Mouse (Mus musculus) liver (tissue): ENCODE measurements at regions not wholly inside any gene's neighbourhood (a gene's known extent, or its start where the extent isn't known, plus 50 kb on each side); places are given as distances from the start of the nearest gene placed in this dataset.
"Not testable (repeated sequence)": the region's sequence is repeated elsewhere in the genome, so short reads cannot be mapped to it uniquely, and the experiment has no call there.

Source experiments
- DNase-seq: peaks from one replicate; pipeline ENCODE4 v3.0.0-alpha.2; 2020; ENCODE audit warnings: mixed read lengths

DNA sequence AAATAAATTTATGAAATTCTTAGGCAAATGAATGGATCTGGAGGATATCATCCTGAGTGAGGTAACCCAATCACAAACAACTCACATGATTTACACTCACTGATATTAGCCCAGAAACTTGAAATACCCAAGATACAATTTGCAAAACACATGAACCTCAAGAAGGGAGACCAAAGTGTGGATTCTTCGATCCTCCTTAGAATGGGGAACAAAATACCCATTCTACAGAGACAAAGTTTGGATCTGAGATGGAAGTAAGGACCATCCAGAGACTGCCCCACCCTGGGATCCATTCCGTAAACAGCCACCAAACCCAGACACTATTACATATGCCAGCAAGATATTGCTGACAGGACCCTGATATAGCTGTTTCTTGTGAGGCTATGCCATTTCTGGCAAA, 971.2 kb downstream of the Agbl1 start:
- not testable (repeated sequence) for DNase-seq

DNA sequence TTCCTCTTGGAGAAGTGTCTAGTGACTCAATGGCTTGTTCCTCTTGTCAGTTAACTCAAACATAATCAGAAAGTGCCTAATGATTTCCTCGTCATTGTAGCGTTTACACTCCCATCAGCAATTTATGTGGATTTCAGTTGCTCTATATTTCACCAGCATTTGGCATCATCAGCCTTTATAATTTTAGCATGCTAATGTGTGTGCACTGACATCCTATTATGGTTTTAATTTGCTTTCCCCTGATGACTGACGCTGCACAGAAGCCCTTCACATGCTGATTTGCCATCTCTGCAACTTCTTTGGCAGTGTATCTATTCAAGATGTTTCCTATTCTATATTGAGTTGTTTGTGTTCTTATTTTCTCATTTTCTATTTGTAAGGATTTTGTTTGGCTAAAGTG, 975.9 kb downstream of the Agbl1 start:
- no peak for DNase-seq

GRCm38 (mm10) chr7:77249391-77249790, 1019.7 kb downstream of the Agbl1 start:
- no peak for DNase-seq

GRCm38 (mm10) chr7:77287657-77288056, 1058.0 kb downstream of the Agbl1 start:
- peak; percentile 2 for DNase-seq

DNA sequence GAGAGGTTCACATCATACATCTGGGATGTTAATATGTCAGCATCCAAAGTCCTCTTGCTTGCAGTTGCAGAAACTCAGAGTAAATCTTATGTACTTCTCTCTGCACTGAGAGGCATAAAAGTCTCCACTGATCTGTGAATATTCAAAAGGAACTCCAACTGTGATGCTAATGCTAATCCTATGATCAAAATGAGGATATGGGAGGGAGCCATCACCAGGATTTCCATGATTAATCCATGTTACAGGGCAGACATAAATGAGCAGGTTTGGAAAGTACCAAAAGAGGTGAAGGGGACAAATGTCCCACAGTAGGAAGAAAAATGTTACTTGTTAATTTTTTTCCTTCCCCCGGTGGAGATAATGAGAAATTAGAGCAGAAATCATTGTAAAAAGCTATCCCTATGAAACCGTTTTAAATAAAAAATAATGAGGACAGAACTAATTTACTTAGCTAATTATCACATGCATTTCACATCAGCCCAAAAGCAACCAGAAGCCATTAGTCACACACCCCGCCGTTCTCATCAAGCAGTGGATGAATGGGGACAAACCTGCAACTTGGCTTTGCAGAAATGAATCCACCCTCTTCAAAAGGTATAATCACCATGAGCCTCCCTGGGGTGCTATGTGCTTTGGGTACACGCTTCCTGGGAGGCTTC, 1065.4 kb downstream of the Agbl1 start:
- no peak for DNase-seq

DNA sequence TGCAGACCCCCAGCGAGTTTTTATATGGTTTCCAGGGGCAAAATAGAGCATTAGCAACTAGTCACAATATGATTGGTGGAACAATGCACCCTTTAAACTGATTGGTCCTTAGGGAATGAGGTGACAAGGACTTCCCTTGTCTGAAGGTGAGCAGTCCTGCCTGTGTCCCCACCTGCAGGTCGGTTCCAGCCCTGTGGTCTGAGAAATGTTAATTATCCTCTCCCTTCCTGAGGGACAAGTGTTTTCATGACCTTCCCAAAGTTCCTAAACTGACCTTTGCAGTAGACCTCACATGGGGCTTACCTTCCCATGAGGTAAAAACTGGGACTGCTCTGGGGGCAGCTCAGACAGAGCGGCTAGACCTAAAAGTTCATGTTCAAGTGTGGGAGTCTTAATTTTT, 1073.5 kb downstream of the Agbl1 start:
- no peak for DNase-seq

- DNase-seq, result no peak
Observed at GRCm38 (mm10) chr7:77303935-77304334, 1074.2 kb downstream of the Agbl1 start.

DNA sequence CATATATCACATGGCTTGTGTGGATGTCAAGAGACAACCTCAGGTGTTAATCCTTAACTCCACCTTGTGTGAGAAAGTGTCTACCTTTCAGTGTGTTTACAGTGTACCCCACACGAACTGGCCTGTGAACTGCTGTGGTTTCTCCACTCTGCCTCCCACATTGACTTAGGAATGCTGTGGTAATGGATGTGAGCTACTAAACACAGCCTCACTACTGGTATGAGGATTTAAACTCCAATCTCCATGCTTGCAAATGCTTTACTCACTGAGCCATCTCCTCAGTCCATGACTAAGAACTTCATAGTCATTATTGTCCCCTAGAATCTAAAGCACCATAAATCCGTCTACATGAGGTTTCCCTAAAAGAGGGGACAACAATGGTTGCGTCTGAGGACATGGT, 1075.8 kb downstream of the Agbl1 start:
- DNase-seq, result no peak

- no peak for DNase-seq
Observed at GRCm38 (mm10) chr7:77311661-77312060, 1082.0 kb downstream of the Agbl1 start.

- DNase-seq, result no peak
Observed at GRCm38 (mm10) chr7:77325140-77325539, 1095.5 kb downstream of the Agbl1 start.

DNA sequence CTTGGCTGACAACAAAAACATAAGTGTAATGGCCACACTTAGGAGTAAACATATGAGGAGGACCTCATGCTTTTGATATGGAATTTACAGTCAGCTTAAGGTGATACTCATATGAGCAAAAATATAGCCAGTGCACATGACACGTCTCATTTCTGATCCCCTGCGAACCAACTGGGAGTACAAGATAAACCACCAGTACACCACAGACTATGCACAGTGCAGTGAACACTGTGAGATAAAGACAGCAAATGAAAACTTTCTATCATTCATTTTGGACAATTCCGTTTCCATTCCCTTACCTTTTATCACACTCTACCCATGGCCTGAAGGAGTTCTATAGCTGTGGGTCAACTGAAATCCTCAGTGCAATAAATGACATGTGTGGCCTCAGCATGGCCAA, 1097.1 kb downstream of the Agbl1 start:
- no peak for DNase-seq

DNA sequence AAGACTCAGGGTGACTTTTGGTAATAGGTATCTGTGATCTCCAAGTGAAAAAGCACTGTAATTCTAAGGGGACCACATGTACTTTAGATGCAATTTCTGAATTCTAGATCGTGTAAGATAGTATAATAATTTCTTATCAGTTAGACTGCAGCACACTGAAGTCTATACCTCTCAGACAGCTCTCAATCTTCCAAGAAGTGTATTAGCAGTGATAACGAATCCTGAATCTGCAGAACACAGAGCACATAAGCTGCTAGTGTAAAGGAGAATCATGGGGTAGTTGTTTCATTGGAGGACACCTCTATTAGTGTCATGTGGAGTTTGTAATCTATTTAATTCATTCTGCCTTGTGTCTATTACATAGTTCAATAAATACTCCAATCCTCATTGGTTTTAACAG, 1097.8 kb downstream of the Agbl1 start:
- no peak for DNase-seq

- no peak for DNase-seq
Observed at GRCm38 (mm10) chr7:77338630-77339029, 1108.9 kb downstream of the Agbl1 start.
